Mouse (Mus musculus) C2C12 (cell line): ENCODE data around the gene 4933427I04Rik. TPM values are rescaled to one million over a fixed set of nuclear protein-coding genes. Genes with fewer than 3 reads are reported as not detected.

Source experiments
- H3K27me3 ChIP-seq: one replicate; pipeline ENCODE4 v1.6.1; 2011; ENCODE audit not compliant: control insufficient read depth, insufficient read depth, insufficient read length
- H3K36me3 ChIP-seq: one replicate; pipeline ENCODE4 v1.6.1; 2011; ENCODE audit not compliant: control insufficient read depth, insufficient read depth
- H3K4me3 ChIP-seq: one replicate; pipeline ENCODE4 v1.5.1; 2011; ENCODE audit warnings: mild to moderate bottlenecking, control low read depth; ENCODE audit not compliant: poor library complexity, insufficient read depth, severe bottlenecking
- H3K79me2 ChIP-seq: one replicate; pipeline ENCODE4 v1.6.1; 2011; ENCODE audit not compliant: control insufficient read depth, insufficient read depth
- H3K79me3 ChIP-seq: one replicate; pipeline ENCODE4 v1.6.1; 2011; ENCODE audit warnings: low read depth, control low read depth
- H3ac ChIP-seq: one replicate; pipeline ENCODE3; 2011; ENCODE audit warnings: low read depth; ENCODE audit not compliant: control insufficient read depth, insufficient read length
- CEBPB ChIP-seq: IDR thresholded peaks from one replicate; pipeline ENCODE4 v1.6.1; 2011; ENCODE audit warnings: low read depth, mild to moderate bottlenecking, control low read depth, moderate library complexity
- CTCF ChIP-seq: IDR thresholded peaks from one replicate; pipeline ENCODE4 v1.5.1; 2011; ENCODE audit not compliant: control insufficient read depth, insufficient read depth, insufficient read length
- FOSL1 ChIP-seq: IDR thresholded peaks from one replicate; pipeline ENCODE4 v1.8.0; 2011; ENCODE audit warnings: mild to moderate bottlenecking, low read length; ENCODE audit not compliant: poor library complexity, insufficient read depth, severe bottlenecking
- MAX ChIP-seq: IDR thresholded peaks from one replicate; pipeline ENCODE4 v1.6.1; 2011; ENCODE audit warnings: mild to moderate bottlenecking, control low read depth
- MYOD1 ChIP-seq: IDR thresholded peaks from one replicate; pipeline ENCODE4 v1.6.1; 2011; ENCODE audit warnings: low read depth; ENCODE audit not compliant: control insufficient read depth, insufficient read length
- MYOG ChIP-seq: IDR thresholded peaks from one replicate; pipeline ENCODE4 v1.6.1; 2011; ENCODE audit not compliant: control insufficient read depth, insufficient read length; ENCODE audit errors: extremely low read depth
- USF1 ChIP-seq: IDR thresholded peaks from one replicate; pipeline ENCODE4 v1.6.1; 2011; ENCODE audit warnings: low read depth, mild to moderate bottlenecking, control low read depth, moderate library complexity
- polyA plus RNA-seq: library from polyadenylated mRNA; unstranded; fragments of >200 nt; fragmentation: generic; extraction: Trizol; gene quantifications from one replicate; pipeline ENCODE4 v1.2.1, GENCODE M21; 2012; ENCODE audit warnings: missing spikeins

The 4933427I04Rik gene
- polyA plus RNA-seq, 1 experiment, result not detected

- Histone ChIP-seq H3K79me2 (no peaks in the 10 kb centered on the region), H3K4me3 (no peak overlapping the region), H3K27me3 (peaks cover 16% of the 10 kb centered on the region), H3K79me3 (no peaks in the 10 kb centered on the region), H3ac (no peak overlapping the region), H3K36me3 (no peaks in the 10 kb centered on the region)
- TF ChIP-seq CEBPB, result no peak
- TF ChIP-seq CTCF, result no peak
- TF ChIP-seq MAX, result no peak
- TF ChIP-seq MYOD1, result no peak
- TF ChIP-seq MYOG, result no peak
- no peak for TF ChIP-seq FOSL1
Measured at GRCm38 (mm10) chr4:123856888-123857287, 2.6 kb upstream of the 4933427I04Rik start.

DNA sequence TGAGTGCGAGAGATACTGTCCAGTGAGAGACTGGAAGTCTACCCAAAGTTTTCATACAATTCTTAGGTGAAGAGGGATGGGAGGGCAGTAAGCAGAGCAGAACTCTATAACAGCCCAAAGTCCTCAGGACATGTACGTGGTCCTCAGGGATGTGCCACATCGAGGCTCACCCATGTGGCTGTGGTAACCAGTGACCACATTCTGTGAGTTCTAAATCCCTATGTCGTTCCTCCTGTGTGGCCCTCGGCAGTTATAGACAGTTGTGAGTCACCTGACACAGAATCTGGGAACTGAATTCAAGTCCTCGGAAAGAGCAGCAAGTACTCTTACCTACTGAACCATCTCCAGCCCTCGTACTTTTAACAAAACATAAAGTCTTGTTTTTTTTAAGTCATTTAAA is 1.4 kb upstream of the 4933427I04Rik start:
- H3K27me3 ChIP-seq, result peaks cover 16% of the 10 kb centered on the region
- H3K79me2 ChIP-seq, result no peaks in the 10 kb centered on the region
- TF ChIP-seq CEBPB, result no peak
- TF ChIP-seq CTCF, result no peak
- no peak for TF ChIP-seq FOSL1
- no peak for TF ChIP-seq MYOD1
- no peak for TF ChIP-seq USF1
- no peak for TF ChIP-seq MYOG
- no peak for TF ChIP-seq MAX
- H3K4me3 ChIP-seq, result no peak overlapping the region
- no peak overlapping the region for H3ac ChIP-seq
- H3K79me3 ChIP-seq, result no peaks in the 10 kb centered on the region
- no peaks in the 10 kb centered on the region for H3K36me3 ChIP-seq

DNA sequence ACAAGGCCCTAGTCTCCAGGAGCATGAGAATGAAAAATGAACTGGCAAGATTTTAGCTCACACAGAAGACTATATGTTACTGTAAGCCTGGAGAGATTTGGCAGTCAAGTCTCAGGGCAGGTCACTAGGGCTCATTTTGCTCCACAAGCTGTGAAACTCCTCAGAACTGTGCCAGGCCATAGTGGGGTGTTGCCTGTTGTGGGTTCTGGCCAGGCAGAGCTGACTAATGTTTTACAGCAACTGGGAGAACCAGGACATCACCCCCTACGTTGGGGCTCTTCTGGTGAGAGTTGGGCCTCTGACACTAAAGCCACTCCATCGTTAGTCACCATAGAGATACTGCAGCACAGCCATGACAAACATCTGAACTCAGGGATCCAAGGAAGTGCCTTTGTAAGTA is 324 bp downstream of the 4933427I04Rik start:
- Histone ChIP-seq H3K4me3 (no peak overlapping the region), H3K79me3 (no peaks in the 10 kb centered on the region), H3K36me3 (no peaks in the 10 kb centered on the region), H3K79me2 (no peaks in the 10 kb centered on the region), H3ac (no peak overlapping the region), H3K27me3 (peaks cover 16% of the 10 kb centered on the region)
- no peak for TF ChIP-seq MYOG
- TF ChIP-seq CEBPB, result no peak
- no peak for TF ChIP-seq CTCF
- TF ChIP-seq MYOD1, result no peak
- no peak for TF ChIP-seq FOSL1
- no peak for TF ChIP-seq USF1
- no peak for TF ChIP-seq MAX

DNA sequence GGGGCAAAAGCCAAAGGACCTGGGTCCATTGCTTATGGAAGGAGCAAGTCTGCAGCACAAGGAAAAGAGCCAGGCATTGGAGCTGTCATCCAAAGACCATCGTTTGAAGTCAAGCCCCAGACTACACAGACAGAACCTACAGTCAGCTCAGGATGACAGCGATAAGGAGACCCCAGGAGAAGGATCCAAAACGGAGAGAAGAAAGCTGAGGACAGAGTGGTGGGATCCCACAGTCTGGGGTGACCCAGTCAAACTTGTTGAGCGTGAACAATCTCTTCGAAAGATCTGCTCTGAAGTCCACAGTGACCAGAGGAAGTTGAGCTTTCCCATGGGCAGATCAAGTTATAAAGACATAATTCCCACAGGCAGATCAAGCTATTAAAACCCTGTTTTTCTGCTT is 1.1 kb downstream of the 4933427I04Rik start:
- peaks cover 16% of the 10 kb centered on the region for H3K27me3 ChIP-seq
- H3ac ChIP-seq, result no peak overlapping the region
- no peak overlapping the region for H3K4me3 ChIP-seq
- H3K79me2 ChIP-seq, result no peaks in the 10 kb centered on the region
- no peaks in the 10 kb centered on the region for H3K79me3 ChIP-seq
- no peak for TF ChIP-seq FOSL1
- TF ChIP-seq MYOG, result no peak
- no peak for TF ChIP-seq MYOD1
- no peak for TF ChIP-seq CTCF
- TF ChIP-seq USF1, result no peak
- no peaks in the 10 kb centered on the region for H3K36me3 ChIP-seq

- H3K4me3 ChIP-seq, result no peak overlapping the region
- H3K36me3 ChIP-seq, result no peaks in the 10 kb centered on the region
- H3ac ChIP-seq, result no peak overlapping the region
- no peaks in the 10 kb centered on the region for H3K27me3 ChIP-seq
- H3K79me3 ChIP-seq, result no peaks in the 10 kb centered on the region
- TF ChIP-seq CTCF (no peak), USF1 (no peak), CEBPB (no peak), FOSL1 (no peak), MYOD1 (no peak), MAX (no peak), MYOG (no peak)
- no peaks in the 10 kb centered on the region for H3K79me2 ChIP-seq
Measured at GRCm38 (mm10) chr4:123893726-123894125, 34.2 kb downstream of the 4933427I04Rik start.

DNA sequence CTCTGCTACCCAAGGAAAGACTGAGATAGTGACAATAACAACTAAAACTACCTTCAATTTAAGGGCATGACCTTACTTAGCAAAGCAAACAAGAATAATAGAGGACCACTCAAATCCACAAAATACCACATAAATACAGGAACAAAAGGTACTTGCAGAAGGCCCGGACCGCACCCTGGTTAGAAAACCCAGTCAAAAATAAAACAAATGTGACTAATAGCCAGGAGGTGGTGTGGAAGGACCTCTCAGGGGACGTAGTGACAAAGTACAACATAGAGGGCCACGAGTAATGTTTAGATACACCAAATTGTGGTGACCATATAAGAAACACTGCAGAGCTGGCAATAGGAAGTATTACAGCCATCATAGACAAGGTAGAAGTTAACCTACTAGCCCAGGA is 34.8 kb downstream of the 4933427I04Rik start:
- H3K27me3 ChIP-seq, result no peaks in the 10 kb centered on the region
- H3K79me2 ChIP-seq, result no peaks in the 10 kb centered on the region
- H3K36me3 ChIP-seq, result no peaks in the 10 kb centered on the region
- H3ac ChIP-seq, result no peak overlapping the region
- TF ChIP-seq MYOG, result no peak
- TF ChIP-seq MYOD1, result no peak
- no peak for TF ChIP-seq MAX
- TF ChIP-seq FOSL1, result no peak
- TF ChIP-seq USF1, result no peak
- no peak for TF ChIP-seq CEBPB
- no peak for TF ChIP-seq CTCF
- no peaks in the 10 kb centered on the region for H3K79me3 ChIP-seq
- H3K4me3 ChIP-seq, result no peak overlapping the region
